Mouse (Mus musculus) embryonic facial prominence, embryonic 14.5 days (tissue): Measurements from ENCODE around the gene Umad1. TPM values are rescaled to one million over a fixed set of nuclear protein-coding genes. Genes with fewer than 3 reads are reported as not detected.

ENCODE experiments used
- ATAC-seq: fragments of 200-750 bp; cut with Nextera tagmentation; 2 replicates; pipeline ENCODE4 v1.8.0; 2017; ENCODE audit warnings: low read depth, moderate number of reproducible peaks, moderate TSS enrichment
- DNase-seq: peaks from one replicate; pipeline ENCODE4 v3.0.0-alpha.2; 2015; ENCODE audit warnings: low spot score
- H3K27ac ChIP-seq: fragments of 300-500 bp; sonication (generic); replicated peaks from 2 replicates; pipeline ENCODE4 v1.5.1; 2014; ENCODE audit warnings: low read depth, mild to moderate bottlenecking, low read length, moderate library complexity
- H3K27me3 ChIP-seq: fragments of 300-500 bp; sonication (generic); replicated peaks from 2 replicates; pipeline ENCODE4 v1.6.1; 2014; ENCODE audit warnings: low read length; ENCODE audit not compliant: control insufficient read depth, insufficient read depth
- H3K36me3 ChIP-seq: fragments of 300-500 bp; sonication (generic); 2 replicates; pipeline ENCODE4 v1.6.1; 2014; ENCODE audit warnings: low read length, mixed read lengths; ENCODE audit not compliant: control insufficient read depth, insufficient read depth
- H3K4me1 ChIP-seq: fragments of 300-500 bp; sonication (generic); 2 replicates; pipeline ENCODE4 v1.6.1; 2014; ENCODE audit warnings: antibody characterized with exemption, low read length; ENCODE audit not compliant: control insufficient read depth, insufficient read depth
- H3K4me2 ChIP-seq: fragments of 300-500 bp; sonication (generic); 2 replicates; pipeline ENCODE4 v1.6.1; 2014; ENCODE audit warnings: low read depth, mild to moderate bottlenecking, low read length, moderate library complexity, mixed read lengths
- H3K4me3 ChIP-seq: fragments of 300-500 bp; sonication (generic); 2 replicates; pipeline ENCODE4 v1.5.1; 2014; ENCODE audit warnings: low read depth, mild to moderate bottlenecking, low read length
- H3K9ac ChIP-seq: fragments of 300-500 bp; sonication (generic); 2 replicates; pipeline ENCODE4 v1.6.1; 2014; ENCODE audit warnings: low read depth, mild to moderate bottlenecking, low read length, moderate library complexity, mixed read lengths
- H3K9me3 ChIP-seq: fragments of 300-500 bp; sonication (generic); 2 replicates; pipeline ENCODE4 v1.6.1; 2016; ENCODE audit warnings: low read length; ENCODE audit not compliant: control insufficient read depth
- WGBS: fragments of 180-500 bp; shearing (Covaris S2); extraction: QIAGEN DNeasy Blood & Tissue Kit; methylation state at CpG from one replicate; pipeline ENCODE4 v1.1.7; 2014; 5-methylcytosine and 5-hydroxymethylcytosine counted together
- polyA plus RNA-seq: library from polyadenylated mRNA; unstranded; fragments of >200 nt; fragmentation: Nextera tagmentation; extraction: Ambion mirVana; gene quantifications from 2 replicates; pipeline ENCODE4 v1.2.1, GENCODE M21; 2014

Gene Umad1
- polyA plus RNA-seq, 1 experiment from 2014 or later = 20.0 TPM

- Histone ChIP-seq H3K27ac (no peak overlapping the region), H3K27me3 (no peaks in the 10 kb centered on the region), H3K4me1 (no peaks in the 10 kb centered on the region), H3K4me3 (no peak overlapping the region), H3K36me3 (no peaks in the 10 kb centered on the region), H3K4me2 (no peak overlapping the region), H3K9me3 (no peaks in the 10 kb centered on the region), H3K9ac (no peak overlapping the region)
- no peak for DNase-seq
- no peak for ATAC-seq
- 82% methylated on average over 5 of the region's 5 CpGs for WGBS
These were observed 162.3 kb downstream of the Umad1 start for GRCm38 (mm10) chr6:8421421-8421820.

- peak; percentile 73; the same call in 1 of the 2 replicates for ATAC-seq
- Histone ChIP-seq H3K4me3 (no peak overlapping the region), H3K9ac (no peak overlapping the region), H3K27me3 (no peaks in the 10 kb centered on the region), H3K9me3 (no peaks in the 10 kb centered on the region), H3K4me2 (no peak overlapping the region), H3K27ac (no peak overlapping the region), H3K36me3 (no peaks in the 10 kb centered on the region), H3K4me1 (no peaks in the 10 kb centered on the region)
- WGBS = 75% methylated on average over 10 of the region's 10 CpGs
- DNase-seq = peak; percentile 65
These were observed 163.0 kb downstream of the Umad1 start for GRCm38 (mm10) chr6:8421959-8422581.

- Histone ChIP-seq H3K9me3 (no peaks in the 10 kb centered on the region), H3K4me1 (no peaks in the 10 kb centered on the region), H3K4me2 (no peak overlapping the region), H3K4me3 (no peak overlapping the region), H3K27ac (no peak overlapping the region), H3K9ac (no peak overlapping the region), H3K27me3 (no peaks in the 10 kb centered on the region), H3K36me3 (no peaks in the 10 kb centered on the region)
- ATAC-seq (no peak), DNase-seq (no peak)
- WGBS = 91% methylated on average over 2 of the region's 2 CpGs
These were observed 164.1 kb downstream of the Umad1 start for GRCm38 (mm10) chr6:8423142-8423541.

- H3K9me3 ChIP-seq = no peaks in the 10 kb centered on the region
- H3K4me1 ChIP-seq = no peaks in the 10 kb centered on the region
These were observed 168.6 kb downstream of the Umad1 start for GRCm38 (mm10) chr6:8427692-8428091.

GRCm38 (mm10) chr6:8430610-8431234 is 171.6 kb downstream of the Umad1 start:
- no peaks in the 10 kb centered on the region for H3K4me1 ChIP-seq
- H3K4me2 ChIP-seq = no peak overlapping the region
- no peaks in the 10 kb centered on the region for H3K9me3 ChIP-seq
- DNase-seq (no peak), ATAC-seq (no peak)
- H3K27me3 ChIP-seq = no peaks in the 10 kb centered on the region
- H3K27ac ChIP-seq = no peak overlapping the region
- H3K36me3 ChIP-seq = no peaks in the 10 kb centered on the region
- no peak overlapping the region for H3K4me3 ChIP-seq
- WGBS = 91% methylated on average over 9 of the region's 9 CpGs
- H3K9ac ChIP-seq = no peak overlapping the region

More at GRCm38 (mm10) chr6:8427692-8428091, 168.6 kb downstream of the Umad1 start:
- WGBS = 82% methylated on average over 5 of the region's 5 CpGs
- Histone ChIP-seq H3K4me2 (no peak overlapping the region), H3K36me3 (no peaks in the 10 kb centered on the region), H3K27ac (no peak overlapping the region), H3K27me3 (no peaks in the 10 kb centered on the region), H3K9ac (no peak overlapping the region), H3K4me3 (no peak overlapping the region)
- ATAC-seq = no peak
- DNase-seq = no peak

- no peaks in the 10 kb centered on the region for H3K4me1 ChIP-seq
- H3K9me3 ChIP-seq = no peaks in the 10 kb centered on the region
- ATAC-seq = no peak
- H3K4me2 ChIP-seq = no peak overlapping the region
- H3K27me3 ChIP-seq = no peaks in the 10 kb centered on the region
- DNase-seq = no peak
- H3K27ac ChIP-seq = no peak overlapping the region
- WGBS = 80% methylated on average over 9 of the region's 9 CpGs
- no peak overlapping the region for H3K4me3 ChIP-seq
- H3K36me3 ChIP-seq = no peaks in the 10 kb centered on the region
- H3K9ac ChIP-seq = no peak overlapping the region
These were observed 174.1 kb downstream of the Umad1 start for GRCm38 (mm10) chr6:8433179-8433578.

GRCm38 (mm10) chr6:8437937-8438336 is 178.8 kb downstream of the Umad1 start:
- Histone ChIP-seq H3K9me3 (0 out of 2 replicates have a peak, but pooled peaks cover 5% of the 10 kb centered on the region), H3K4me2 (no peak overlapping the region), H3K4me3 (no peak overlapping the region), H3K27me3 (no peaks in the 10 kb centered on the region), H3K9ac (no peak overlapping the region), H3K36me3 (no peaks in the 10 kb centered on the region), H3K27ac (no peak overlapping the region), H3K4me1 (no peaks in the 10 kb centered on the region)
- DNase-seq = no peak
- ATAC-seq = no peak
- 89% methylated on average over 3 of the region's 3 CpGs for WGBS

- Histone ChIP-seq H3K27ac (no peak overlapping the region), H3K4me2 (no peak overlapping the region), H3K4me3 (no peak overlapping the region), H3K4me1 (no peaks in the 10 kb centered on the region), H3K9ac (no peak overlapping the region), H3K27me3 (no peaks in the 10 kb centered on the region), H3K36me3 (no peaks in the 10 kb centered on the region), H3K9me3 (0 out of 2 replicates have a peak, but pooled peaks cover 5% of the 10 kb centered on the region)
- DNase-seq = no peak
- no peak for ATAC-seq
- WGBS = 88% methylated on average over 3 of the region's 3 CpGs
These were observed 182.7 kb downstream of the Umad1 start for GRCm38 (mm10) chr6:8441814-8442213.

- Histone ChIP-seq H3K9me3 (0 out of 2 replicates have a peak, but pooled peaks cover 5% of the 10 kb centered on the region), H3K9ac (no peak overlapping the region), H3K4me3 (no peak overlapping the region), H3K36me3 (no peaks in the 10 kb centered on the region), H3K27me3 (no peaks in the 10 kb centered on the region), H3K4me1 (no peaks in the 10 kb centered on the region), H3K4me2 (no peak overlapping the region), H3K27ac (no peak overlapping the region)
- WGBS = 28% methylated on average over 5 of the region's 5 CpGs
- DNase-seq (peak; percentile 63), ATAC-seq (peak; percentile 62; the same call in 1 of the 2 replicates)
These were observed 187.7 kb downstream of the Umad1 start for GRCm38 (mm10) chr6:8446786-8447185.
